Mouse (Mus musculus) monocyte, adult 5-6 weeks (primary cell): ENCODE measurements around the gene BC061212. TPM values are rescaled to one million over a fixed set of nuclear protein-coding genes. Genes with fewer than 3 reads are reported as not detected.
"Not testable (repeated sequence)": the region's sequence is repeated elsewhere in the genome, so short reads cannot be mapped to it uniquely, and the experiment has no call there.

Experiments
- ATAC-seq: fragments of 153-309, 156-312 bp; replicated peaks from 2 replicates; pipeline ENCODE4 v1.8.0; 2017; ENCODE audit warnings: mild to moderate bottlenecking; ENCODE audit not compliant: low TSS enrichment, insufficient number of reproducible peaks, severe bottlenecking, poor library complexity, low FRiP score
- total RNA-seq: library from RNA; stranded (forward); fragments of 200-1000, 200-491, 200-594 nt; gene quantifications from 3 replicates; pipeline ENCODE4 v1.2.3, GENCODE M21; 2017

BC061212 gene
- total RNA-seq: not detected in 3 replicates

- ATAC-seq: not testable (repeated sequence)
Measured at GRCm38 (mm10) chr5:94070445-94070844, at the start of gene BC061212. BC061212 (minus strand) TSS chr5:94070545.

GRCm38 (mm10) chr5:94076085-94076484, 5.7 kb upstream of the BC061212 start, which contains the start of gene Gm6351:
Gm6351 (plus strand) TSS chr5:94076385.
- ATAC-seq: not testable (repeated sequence)

Other genes with a start within 250 kb of the BC061212 start
- gene Gm7792, start 226.8 kb downstream of the BC061212 start, total RNA-seq: not detected in 3 replicates
- gene Gm16429, start 141.5 kb downstream of the BC061212 start, total RNA-seq: not detected in 3 replicates
- gene Gm6351, start 5.8 kb upstream of the BC061212 start, total RNA-seq: 0.48 TPM in 1 of 3 replicates, not detected in the others
- not detected in 3 replicates for gene Gm3106, start 147.5 kb upstream of the BC061212 start, total RNA-seq
- not detected in 3 replicates for gene A430089I19Rik, start 236.3 kb upstream of the BC061212 start, total RNA-seq
- not detected in 3 replicates for gene Gm6502, start 243.9 kb upstream of the BC061212 start, total RNA-seq